Mouse (Mus musculus): ENCODE data around the gene Muc2.
"Not testable (repeated sequence)": the region's sequence is repeated elsewhere in the genome, so short reads cannot be mapped to it uniquely, and the experiment has no call there.

The Muc2 gene

GRCm38 (mm10) chr7:141690040-141690439 lies at the start of gene Muc2:
Muc2 (plus strand) TSS chr7:141690340.
- DNase-seq (ENCODE audit: low read depth, low spot score), result no peak

GRCm38 (mm10) chr7:141642375-141642774 lies 47.8 kb upstream of the Muc2 start:
- no peak for DNase-seq (ENCODE audit: low read depth, low spot score)

- no peak for DNase-seq (ENCODE audit: low read depth, low spot score)
Measured at GRCm38 (mm10) chr7:141643160-141643559, 47.0 kb upstream of the Muc2 start.

GRCm38 (mm10) chr7:141647083-141647482 lies 43.1 kb upstream of the Muc2 start:
- no peak for DNase-seq (ENCODE audit: low read depth, low spot score)

- DNase-seq (ENCODE audit: low read depth, low spot score), result no peak
Measured at GRCm38 (mm10) chr7:141647815-141648214, 42.3 kb upstream of the Muc2 start.

- DNase-seq (ENCODE audit: low read depth, low spot score), result no peak
Measured at GRCm38 (mm10) chr7:141652191-141652590, 37.9 kb upstream of the Muc2 start.

- no peak for DNase-seq (ENCODE audit: low read depth, low spot score)
Measured at GRCm38 (mm10) chr7:141660346-141660745, 29.8 kb upstream of the Muc2 start.

GRCm38 (mm10) chr7:141661481-141661880 lies 28.7 kb upstream of the Muc2 start:
- DNase-seq (ENCODE audit: low read depth, low spot score), result no peak

GRCm38 (mm10) chr7:141662223-141662622 lies 27.9 kb upstream of the Muc2 start:
- no peak for DNase-seq (ENCODE audit: low read depth, low spot score)

- peak; percentile 29 for DNase-seq (ENCODE audit: low read depth, low spot score)
Measured at GRCm38 (mm10) chr7:141666190-141666589, 23.9 kb upstream of the Muc2 start.

- DNase-seq (ENCODE audit: low read depth, low spot score), result not testable (repeated sequence)
Measured at GRCm38 (mm10) chr7:141669097-141669496, 21.0 kb upstream of the Muc2 start.

- peak; percentile 25 for DNase-seq (ENCODE audit: low read depth, low spot score)
Measured at GRCm38 (mm10) chr7:141670999-141671398, 19.1 kb upstream of the Muc2 start.

GRCm38 (mm10) chr7:141671626-141672291 lies 18.4 kb upstream of the Muc2 start:
- no peak for DNase-seq (ENCODE audit: low read depth, low spot score)

GRCm38 (mm10) chr7:141678922-141679321 lies 11.2 kb upstream of the Muc2 start:
- DNase-seq (ENCODE audit: low read depth, low spot score), result no peak

- no peak for DNase-seq (ENCODE audit: low read depth, low spot score)
Measured at GRCm38 (mm10) chr7:141687330-141687729, 2.8 kb upstream of the Muc2 start.

- peak; percentile 27 for DNase-seq (ENCODE audit: low read depth, low spot score)
Measured at GRCm38 (mm10) chr7:141693591-141694273, 3.6 kb downstream of the Muc2 start.

- no peak for DNase-seq (ENCODE audit: low read depth, low spot score)
Measured at GRCm38 (mm10) chr7:141694274-141694639, 4.1 kb downstream of the Muc2 start.

GRCm38 (mm10) chr7:141696538-141696937 lies 6.4 kb downstream of the Muc2 start:
- no peak for DNase-seq (ENCODE audit: low read depth, low spot score)

GRCm38 (mm10) chr7:141699556-141700220 lies 9.5 kb downstream of the Muc2 start:
- no peak for DNase-seq (ENCODE audit: low read depth, low spot score)

GRCm38 (mm10) chr7:141747451-141748100 lies 57.4 kb downstream of the Muc2 start:
- no peak for DNase-seq (ENCODE audit: low read depth, low spot score)

GRCm38 (mm10) chr7:141752513-141752912 lies 62.4 kb downstream of the Muc2 start:
- DNase-seq (ENCODE audit: low read depth, low spot score), result no peak

GRCm38 (mm10) chr7:141755831-141756230 lies 65.7 kb downstream of the Muc2 start:
- peak; percentile 65 for DNase-seq (ENCODE audit: low read depth, low spot score)

Data from retina, postnatal 7 days (tissue).